Mouse (Mus musculus) WW6 (cell line): ENCODE measurements at regions not wholly inside any gene's neighbourhood (a gene's known extent, or its start where the extent isn't known, plus 50 kb on each side); places are given as distances from the start of the nearest gene placed in this dataset.

Experiments
- DNase-seq: peaks from one replicate; pipeline ENCODE4 v3.0.0-alpha.2; 2013; ENCODE audit warnings: low read depth, low spot score

- DNase-seq = no peak
Observed at GRCm38 (mm10) chr6:84514623-84515022, 79.1 kb downstream of the Cyp26b1 start.

GRCm38 (mm10) chr6:84508598-84508997, 85.1 kb downstream of the Cyp26b1 start:
- DNase-seq = no peak

DNA sequence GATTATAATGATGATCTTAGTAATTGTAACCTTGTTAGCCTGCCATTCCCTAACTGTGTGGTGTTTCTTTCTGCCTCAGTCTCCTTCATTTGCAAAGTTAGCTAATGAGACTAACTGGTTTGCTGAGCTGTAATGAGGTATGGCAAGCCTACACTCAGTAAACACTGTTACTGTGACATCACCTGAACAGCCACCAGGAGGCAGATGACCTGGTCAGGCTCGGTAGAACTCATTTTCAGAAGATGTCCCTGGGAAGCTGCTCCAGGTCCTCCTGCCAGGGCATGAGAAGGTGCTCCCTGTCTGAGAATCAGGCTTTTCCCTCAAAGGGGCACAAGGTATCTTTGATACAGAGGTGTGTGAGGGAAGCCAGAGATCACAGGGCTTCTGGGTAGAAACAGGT, 87.0 kb downstream of the Cyp26b1 start:
- DNase-seq = no peak

GRCm38 (mm10) chr6:84500255-84500886, 93.3 kb downstream of the Cyp26b1 start:
- no peak for DNase-seq

DNA sequence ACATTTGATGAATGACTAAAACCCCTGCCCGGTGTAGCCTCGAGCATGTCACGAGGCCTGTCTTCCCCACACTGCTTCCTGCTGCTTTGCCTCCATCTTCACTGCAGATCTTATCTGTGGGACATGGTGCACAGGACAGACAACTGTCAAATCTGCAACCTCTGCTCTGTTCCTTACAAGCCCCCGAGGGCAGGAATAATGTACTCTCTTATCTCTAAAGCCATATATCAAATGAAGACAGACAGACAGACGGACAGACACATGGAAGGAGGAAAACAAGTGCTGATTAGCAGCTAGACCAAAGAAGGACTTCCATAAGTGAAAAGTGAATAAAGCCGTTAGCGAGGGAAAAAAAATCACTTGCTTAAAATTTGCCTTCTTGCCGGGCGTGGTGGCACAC, 95.6 kb downstream of the Cyp26b1 start:
- DNase-seq = no peak

GRCm38 (mm10) chr6:84493676-84494075, 100.0 kb downstream of the Cyp26b1 start:
- DNase-seq = no peak

- no peak for DNase-seq
Observed at GRCm38 (mm10) chr6:84493169-84493568, 100.5 kb downstream of the Cyp26b1 start.

DNA sequence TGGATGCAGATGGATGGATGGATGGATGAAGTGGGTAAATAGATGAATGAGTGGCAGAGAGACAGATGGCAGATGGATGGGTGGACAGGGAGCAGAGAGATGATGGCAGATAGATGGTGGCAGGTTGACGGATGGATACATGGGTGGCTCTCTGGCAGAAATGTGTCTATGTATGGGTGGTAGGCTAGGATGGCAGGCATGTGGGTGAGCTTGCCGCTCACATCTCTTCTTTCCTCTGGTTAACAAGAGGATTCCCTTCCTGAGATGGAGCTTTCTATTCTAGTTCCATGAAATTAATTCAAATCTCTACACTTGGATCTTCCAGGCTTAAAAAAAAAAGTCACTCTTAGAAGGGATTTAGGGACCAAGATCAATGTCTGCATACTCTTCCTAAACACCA, 101.1 kb downstream of the Cyp26b1 start:
- DNase-seq = no peak

DNA sequence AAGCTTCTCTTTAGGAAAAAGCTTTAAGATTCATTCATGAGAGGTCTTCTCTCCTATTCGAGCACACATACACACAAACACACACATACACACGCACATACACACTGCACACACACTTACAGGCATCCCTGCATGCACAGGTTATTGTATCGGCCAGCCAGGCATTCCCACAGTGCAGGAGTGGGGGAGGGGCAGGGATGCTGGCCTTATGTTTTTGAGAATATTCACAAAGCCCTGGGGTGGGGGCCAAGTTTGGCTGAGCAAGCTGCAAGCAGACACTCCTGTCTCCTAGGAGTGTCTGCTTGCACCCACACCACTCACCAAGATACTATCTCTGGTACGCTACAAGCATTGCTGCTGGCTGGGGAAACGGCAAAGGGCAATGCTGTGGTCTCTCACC, 102.6 kb downstream of the Cyp26b1 start:
- no peak for DNase-seq

DNA sequence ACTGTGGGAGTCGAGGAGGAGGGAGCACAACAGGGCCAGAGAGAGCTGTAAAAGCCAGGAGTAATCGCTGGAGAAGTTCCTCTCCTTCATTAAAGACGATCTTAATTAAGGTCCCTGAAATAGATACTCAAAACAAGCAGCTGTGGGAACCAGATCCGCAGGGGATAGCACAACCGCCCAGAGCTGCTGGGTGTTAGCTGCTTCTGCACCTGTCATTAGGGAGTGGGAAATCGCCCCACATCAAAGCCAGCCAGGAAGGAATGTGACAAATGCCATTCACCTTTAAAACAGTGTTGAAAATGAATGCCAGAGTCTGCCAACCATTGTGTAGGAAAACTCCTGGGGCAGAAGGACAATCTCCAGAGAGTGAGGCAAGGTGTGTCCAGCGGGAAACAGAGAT, 112.5 kb downstream of the Cyp26b1 start:
- DNase-seq = no peak

DNA sequence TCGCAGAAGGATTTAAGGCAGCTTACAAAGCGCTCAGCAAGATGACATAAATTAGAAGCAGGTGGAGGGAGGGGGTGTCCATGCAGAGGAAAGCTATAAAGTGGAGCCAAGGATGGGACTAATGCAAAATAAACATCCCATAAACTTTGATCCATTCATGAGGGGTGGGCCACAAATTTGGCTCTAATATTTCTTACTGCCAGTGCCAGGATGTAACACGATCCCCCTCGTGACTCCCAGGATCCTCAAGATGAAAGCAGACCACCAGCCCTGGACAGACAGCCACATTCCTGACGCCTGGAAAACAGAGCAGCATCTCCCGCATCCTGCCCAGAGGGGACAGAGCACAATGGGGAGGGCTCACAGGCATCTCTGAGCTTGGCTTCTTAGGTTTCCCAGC, 116.6 kb downstream of the Cyp26b1 start:
- DNase-seq = no peak

DNA sequence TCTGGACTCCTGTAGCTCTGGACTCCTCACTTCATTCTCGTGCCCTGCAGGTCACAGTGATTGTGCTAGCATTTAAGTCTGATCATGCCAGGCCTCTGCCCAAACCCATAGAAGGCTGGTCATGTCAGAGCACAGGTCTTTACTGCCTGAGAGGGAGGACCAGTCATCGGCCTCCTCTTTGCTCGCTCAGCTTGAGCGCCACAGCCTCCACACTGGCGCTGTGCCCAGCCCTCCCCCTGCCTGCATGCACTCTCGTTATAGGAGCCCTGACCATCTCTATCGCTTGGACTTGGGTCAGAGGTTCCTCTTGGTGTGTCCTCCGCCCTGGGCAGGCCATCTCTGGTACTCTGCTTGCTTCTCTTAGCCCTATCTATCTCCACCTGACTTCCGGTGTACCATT, 117.2 kb downstream of the Cyp26b1 start:
- DNase-seq = no peak

DNA sequence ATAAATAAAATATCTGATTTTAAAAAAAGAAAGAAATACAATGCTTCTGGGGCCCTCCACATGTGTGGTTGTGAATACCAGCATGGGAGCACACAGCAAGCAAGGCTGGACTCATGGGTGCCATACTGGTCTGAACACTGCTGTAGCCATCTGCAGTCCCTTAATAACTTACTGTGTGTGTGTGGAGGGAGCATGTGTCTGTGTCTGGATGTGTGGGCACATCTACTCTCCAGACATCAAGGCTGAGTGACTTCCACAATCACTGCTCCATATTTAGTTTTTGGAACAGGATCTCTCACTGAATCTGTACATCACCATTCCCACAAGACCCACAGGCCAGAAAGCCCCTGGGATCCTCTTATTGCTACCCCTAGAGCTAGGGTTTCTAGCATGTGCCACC, 118.9 kb downstream of the Cyp26b1 start:
- no peak for DNase-seq

GRCm38 (mm10) chr6:84473171-84473570, 120.5 kb downstream of the Cyp26b1 start:
- no peak for DNase-seq

GRCm38 (mm10) chr6:84472287-84472686, 121.4 kb downstream of the Cyp26b1 start:
- no peak for DNase-seq

GRCm38 (mm10) chr6:84467319-84467718, 126.4 kb downstream of the Cyp26b1 start:
- no peak for DNase-seq

- no peak for DNase-seq
Observed at GRCm38 (mm10) chr6:84466223-84466622, 127.5 kb downstream of the Cyp26b1 start.

DNA sequence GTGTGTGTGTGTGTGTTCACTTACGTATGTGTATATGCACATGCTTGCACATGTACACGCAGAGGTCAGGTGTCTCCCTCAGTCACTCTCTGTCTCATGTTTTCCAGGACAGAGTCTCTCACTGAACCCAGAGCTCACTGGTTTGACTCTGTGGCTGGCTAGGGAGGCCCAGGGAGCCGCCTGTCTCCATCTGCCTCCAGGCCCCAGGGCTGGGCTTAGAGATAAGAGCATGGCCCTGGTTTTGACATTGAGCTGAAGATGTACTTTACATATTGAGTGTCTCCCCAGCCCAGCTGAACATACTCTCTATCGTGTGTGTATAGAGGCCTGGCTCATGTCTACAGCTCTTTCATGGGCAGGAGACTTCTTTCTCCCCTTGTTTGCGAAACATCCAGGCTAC, 128.1 kb downstream of the Cyp26b1 start:
- DNase-seq = no peak

- DNase-seq = no peak
Observed at GRCm38 (mm10) chr6:84463592-84464367, 129.9 kb downstream of the Cyp26b1 start.

- DNase-seq = no peak
Observed at GRCm38 (mm10) chr6:84456803-84457202, 136.9 kb downstream of the Cyp26b1 start.

DNA sequence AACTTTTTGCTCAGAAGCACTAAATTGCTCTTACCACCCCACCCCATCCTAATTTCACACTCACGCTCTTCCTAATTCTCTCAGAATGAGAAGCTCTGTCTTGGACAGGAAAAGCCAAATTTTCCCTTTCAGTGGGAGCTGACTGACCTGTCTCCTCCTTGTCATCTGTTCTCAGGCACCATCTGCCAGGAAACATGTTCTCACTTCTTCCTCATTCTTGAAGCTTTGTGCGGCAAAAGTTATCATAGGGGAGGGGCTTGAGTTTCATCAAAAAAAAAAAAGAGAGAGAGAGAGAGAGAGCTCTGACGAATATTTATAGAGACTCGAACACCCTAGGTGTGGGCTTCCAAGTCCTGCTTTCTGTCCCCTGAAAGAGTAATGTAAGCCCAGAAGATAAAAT, 148.6 kb downstream of the Cyp26b1 start:
- DNase-seq = no peak

- DNase-seq = no peak
Observed at GRCm38 (mm10) chr6:84442667-84443066, 151.0 kb downstream of the Cyp26b1 start.

DNA sequence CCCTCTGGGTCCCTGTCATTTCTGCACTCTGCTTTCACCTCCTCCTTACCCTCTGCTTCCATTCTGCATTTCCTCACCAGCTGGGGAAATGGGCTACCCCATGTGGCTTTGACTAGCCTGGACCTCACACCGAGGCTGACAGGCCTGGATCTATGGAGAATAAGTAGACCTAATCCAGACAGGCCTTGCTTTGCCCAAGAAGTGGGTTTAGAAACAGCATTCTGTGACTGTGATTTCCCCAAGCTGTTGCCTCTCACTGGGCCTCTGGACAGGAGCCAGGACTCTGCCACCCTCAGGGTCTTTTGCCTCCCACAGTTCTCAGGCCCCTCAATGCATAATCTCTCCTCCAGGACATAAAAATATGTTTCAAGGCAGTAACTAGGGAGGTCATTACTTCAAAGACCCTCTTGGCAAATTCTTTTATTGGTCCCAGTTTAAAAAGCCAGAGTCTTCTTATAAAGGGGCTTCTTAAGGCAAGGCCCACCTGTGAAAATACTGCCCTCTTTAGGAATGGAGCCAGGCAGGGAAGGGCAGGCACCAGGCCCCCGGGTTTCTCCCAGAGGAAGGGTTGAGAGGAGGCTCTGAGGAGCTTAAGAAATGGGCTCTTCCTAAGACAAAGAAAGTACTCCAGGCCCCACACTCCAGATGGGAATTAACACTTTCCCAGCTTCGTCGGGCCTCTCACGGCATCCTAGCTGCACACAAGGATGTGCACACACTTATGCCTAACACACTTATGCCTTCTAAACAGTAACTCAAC, 151.8 kb downstream of the Cyp26b1 start:
- DNase-seq = no peak
